Mouse (Mus musculus): Measurements from ENCODE around the gene Nemp1. TPM values are rescaled to one million over a fixed set of nuclear protein-coding genes. Genes with fewer than 3 reads are reported as not detected.
"Not testable (repeated sequence)": the region's sequence is repeated elsewhere in the genome, so short reads cannot be mapped to it uniquely, and the experiment has no call there.

Gene Nemp1
- total RNA-seq, 2 experiments from 2014 or later: 4.8 to 5.6 TPM

DNA sequence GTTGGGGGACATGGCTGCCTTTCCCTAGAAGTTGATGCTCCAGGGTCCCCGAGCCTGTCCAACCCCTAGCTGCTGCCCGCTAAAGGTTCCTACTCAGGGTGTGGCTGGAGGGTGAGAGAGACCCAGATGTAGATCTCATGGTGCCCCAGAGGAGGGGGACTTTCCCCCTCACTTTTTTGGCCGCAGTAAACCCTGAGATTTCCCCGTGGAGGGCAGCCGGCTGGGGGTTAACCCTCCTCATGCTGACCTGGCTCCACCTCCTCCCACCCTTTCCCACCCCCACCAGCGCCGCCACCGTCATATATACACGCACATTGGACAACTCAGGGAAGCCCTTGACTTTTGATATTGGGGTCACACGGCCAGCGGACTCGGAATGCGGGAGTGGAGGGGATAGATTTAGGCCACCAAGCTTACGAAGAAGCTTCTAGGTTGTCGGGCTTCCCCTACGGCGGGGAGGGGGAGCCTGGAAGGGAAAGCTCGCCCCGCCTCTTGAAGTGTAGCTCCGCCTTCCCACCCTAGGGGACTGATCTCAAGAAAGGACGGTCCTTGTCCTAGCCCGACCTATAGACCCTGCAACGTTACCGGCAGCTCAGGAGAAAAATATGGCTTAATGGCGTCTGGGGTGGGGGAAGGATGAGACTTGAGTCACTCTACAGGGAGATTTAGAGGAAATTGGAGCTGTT lies 23.0 kb upstream of the Nemp1 start:
- intact Hi-C loops (cut with DNase I): no loop called here
- no peak for DNase-seq

GRCm38 (mm10) chr10:127645791-127646190 lies 20.9 kb upstream of the Nemp1 start:
- intact Hi-C loops (cut with DNase I): no loop called here
- DNase-seq: no peak

DNA sequence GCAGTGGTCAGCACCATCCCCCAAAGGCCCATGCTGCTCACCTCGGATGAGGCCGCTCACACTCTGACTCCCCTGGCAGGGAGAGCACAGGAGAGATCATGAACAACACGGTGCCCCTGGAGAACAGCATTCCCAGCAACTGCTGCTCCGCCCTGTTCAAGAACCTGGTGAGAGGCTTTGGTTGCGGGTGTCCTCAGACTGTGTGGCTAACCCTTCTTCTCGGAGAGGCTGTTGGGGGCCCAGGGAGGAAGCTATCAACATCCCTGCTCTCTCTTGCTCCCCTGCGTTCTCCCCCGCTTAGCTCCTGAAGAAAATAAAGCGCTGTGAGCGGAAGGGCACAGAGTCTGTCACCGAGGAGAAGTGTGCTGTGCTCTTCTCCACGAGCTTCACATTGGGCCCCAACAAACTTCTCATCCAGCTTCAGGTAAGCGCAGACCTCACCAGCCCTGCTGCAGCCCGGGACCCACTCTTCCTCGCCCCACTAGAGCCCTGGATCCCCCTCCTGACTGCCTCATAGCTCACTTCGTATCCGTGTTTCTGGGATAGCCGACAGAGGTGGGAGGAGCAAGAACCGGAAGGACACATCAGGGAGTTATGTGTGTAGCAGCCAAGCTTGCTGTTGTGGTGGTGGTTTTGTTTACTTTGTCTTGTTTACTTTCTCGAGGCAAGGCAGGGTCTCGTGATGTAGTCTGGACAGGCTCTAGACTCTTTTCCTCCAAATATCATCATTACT lies 13.6 kb upstream of the Nemp1 start:
- no peak for DNase-seq
- intact Hi-C loops (cut with DNase I): no loop called here

DNA sequence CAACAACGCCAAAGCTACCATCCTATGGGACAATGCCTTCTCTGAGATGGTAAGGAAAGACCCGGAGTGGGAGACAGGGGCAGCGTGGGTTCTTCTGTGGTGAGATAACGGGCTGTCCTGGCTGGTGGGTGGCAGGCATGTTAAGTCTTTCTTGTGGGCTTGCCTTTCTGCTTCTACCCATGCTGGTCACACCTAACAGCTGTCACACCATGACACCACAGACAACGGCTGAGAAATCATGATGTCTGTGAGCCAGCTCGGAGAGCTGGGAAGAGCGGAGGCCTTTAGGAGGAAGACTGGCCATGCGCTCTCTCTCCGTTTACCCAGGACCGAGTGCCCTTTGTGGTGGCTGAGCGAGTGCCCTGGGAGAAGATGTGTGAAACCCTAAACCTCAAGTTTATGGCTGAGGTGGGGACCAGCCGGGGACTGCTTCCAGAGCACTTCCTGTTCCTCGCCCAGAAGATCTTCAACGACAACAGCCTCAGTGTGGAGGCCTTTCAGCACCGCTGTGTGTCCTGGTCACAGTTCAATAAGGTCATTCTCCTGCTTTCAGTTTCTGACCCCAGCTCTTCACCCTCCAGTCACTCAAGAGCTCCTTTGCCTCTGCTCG lies 11.6 kb upstream of the Nemp1 start:
- DNase-seq: no peak
- intact Hi-C loops (cut with DNase I): no loop called here

GRCm38 (mm10) chr10:127657617-127658016 lies 9.1 kb upstream of the Nemp1 start:
- DNase-seq; intact Hi-C loops (cut with DNase I): not testable (repeated sequence)

GRCm38 (mm10) chr10:127658076-127658475 lies 8.6 kb upstream of the Nemp1 start:
- no peak for DNase-seq
- intact Hi-C loops (cut with DNase I): no loop called here

DNA sequence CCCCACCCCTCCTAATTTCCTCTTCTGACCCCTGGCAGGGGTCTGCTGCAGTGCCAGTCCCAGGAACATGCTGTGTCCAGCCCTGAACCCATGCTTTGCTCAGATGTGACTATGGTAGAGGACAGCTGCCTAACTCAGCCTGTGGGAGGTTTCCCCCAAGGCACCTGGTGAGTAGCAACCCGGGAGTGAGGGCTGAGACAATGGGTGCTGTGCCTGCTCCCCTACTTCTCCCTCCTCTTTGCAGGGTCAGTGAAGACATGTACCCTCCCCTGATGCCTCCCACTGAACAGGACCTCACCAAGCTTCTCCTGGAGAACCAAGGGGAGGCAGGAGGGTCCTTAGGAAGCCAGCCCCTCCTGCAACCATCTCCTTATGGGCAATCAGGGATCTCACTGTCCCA lies 7.2 kb upstream of the Nemp1 start:
- intact Hi-C loops (cut with DNase I): no loop called here

DNA sequence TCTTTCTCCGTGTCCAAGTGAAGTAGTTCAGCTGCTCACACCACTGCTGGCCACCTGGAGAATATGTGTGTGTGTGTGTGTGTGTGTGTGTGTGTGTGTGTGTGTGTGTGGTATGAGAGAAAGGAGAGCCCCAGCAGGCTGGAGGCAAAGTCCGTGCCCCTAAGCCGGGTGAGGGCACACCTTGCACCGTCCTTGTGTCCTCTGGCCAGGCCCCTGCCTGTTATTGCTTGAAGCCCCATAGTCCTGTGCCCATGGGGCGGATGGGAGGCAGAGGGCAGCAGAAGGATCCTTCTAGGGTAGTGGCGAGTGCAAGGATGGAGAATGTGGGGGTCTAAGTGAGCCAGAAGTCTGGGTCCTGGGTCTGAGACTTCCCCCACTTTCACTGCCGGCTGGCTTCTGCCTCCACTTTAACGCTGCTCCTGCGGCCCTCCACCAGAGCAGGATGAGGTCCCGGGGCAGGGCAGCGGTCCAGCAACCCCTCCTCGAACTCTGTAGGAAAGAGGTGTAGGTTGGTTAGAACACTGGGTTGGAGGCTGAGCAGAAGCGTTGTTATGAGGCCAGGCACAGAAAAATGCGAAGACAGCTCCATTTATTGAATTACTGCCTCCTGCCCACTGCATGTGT lies 5.3 kb upstream of the Nemp1 start:
- intact Hi-C loops (cut with DNase I): no loop called here
- no peak for DNase-seq

More for the DNA sequence above, 7.2 kb upstream of the Nemp1 start:
- DNase-seq: no peak

- DNase-seq: no peak
- intact Hi-C loops (cut with DNase I): no loop called here
These were observed 4.6 kb upstream of the Nemp1 start for GRCm38 (mm10) chr10:127661915-127662663.

- intact Hi-C loops (cut with DNase I): no loop called here
- peak; percentile 44 for DNase-seq
These were observed 3.9 kb upstream of the Nemp1 start for GRCm38 (mm10) chr10:127662666-127663253.

DNA sequence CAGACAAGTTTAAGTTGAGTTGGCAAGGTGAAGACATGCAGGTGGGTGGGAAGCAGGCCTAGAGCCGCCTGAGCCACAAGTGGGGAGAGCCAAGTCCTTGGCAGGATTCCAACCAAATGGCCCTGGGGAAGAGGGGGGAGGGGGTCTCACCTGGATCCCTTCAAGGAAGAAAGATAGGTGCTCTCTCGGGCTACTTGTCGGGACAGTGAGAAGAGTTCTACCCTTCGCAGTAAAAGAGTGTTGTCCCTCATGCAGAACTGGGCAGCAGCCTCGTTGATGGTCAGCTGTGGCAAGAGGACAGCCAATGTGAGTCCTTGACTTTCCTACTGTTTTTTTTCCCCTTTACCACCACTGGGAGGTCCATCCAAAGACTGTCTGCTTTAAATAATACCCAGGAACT lies 3.1 kb upstream of the Nemp1 start:
- intact Hi-C loops (cut with DNase I): no loop called here
- DNase-seq: no peak

DNA sequence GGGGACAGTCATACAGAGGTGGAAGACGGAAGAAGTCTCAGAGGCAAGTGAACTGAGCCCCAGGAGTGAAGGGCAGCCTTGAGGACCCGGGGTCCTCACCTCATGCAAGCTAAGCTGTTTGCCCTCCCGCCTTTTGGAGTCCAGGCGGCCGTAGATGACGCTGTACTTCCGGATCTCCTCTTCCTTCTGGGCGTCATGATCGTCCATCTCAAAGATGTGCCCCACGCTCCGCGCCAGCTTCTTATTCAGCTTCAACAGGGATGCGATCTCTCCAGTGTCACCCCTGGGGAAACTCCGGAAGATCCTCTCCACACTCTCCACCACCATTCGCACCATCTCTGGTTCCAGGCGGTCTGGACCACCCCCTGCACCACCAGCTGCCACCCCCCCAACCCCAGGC lies 2.5 kb upstream of the Nemp1 start:
- no peak for DNase-seq
- intact Hi-C loops (cut with DNase I): no loop called here

DNA sequence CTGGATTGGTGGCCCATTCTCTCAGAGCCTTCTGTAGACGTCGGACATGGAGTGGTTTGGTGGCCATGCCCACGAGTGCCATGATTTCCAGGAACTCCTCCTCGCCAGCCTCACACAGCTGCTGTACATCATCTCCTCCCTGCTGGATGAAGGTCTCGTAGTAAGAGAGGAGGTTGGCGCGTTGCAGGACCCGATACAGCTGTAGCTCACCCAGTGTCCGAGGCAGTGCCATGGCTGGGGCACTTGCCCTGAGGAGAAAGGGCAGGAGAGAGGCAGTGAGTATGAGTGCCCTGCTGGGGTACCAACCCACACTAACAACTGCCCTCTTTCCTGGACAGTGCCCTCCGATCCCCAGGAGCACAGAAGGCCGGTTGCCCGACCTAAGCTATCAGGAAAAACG lies 1.8 kb upstream of the Nemp1 start:
- DNase-seq: no peak
- intact Hi-C loops (cut with DNase I): no loop called here

- intact Hi-C loops (cut with DNase I): no loop called here
- DNase-seq: no peak
These were observed 1.1 kb upstream of the Nemp1 start for GRCm38 (mm10) chr10:127665366-127666181.

DNA sequence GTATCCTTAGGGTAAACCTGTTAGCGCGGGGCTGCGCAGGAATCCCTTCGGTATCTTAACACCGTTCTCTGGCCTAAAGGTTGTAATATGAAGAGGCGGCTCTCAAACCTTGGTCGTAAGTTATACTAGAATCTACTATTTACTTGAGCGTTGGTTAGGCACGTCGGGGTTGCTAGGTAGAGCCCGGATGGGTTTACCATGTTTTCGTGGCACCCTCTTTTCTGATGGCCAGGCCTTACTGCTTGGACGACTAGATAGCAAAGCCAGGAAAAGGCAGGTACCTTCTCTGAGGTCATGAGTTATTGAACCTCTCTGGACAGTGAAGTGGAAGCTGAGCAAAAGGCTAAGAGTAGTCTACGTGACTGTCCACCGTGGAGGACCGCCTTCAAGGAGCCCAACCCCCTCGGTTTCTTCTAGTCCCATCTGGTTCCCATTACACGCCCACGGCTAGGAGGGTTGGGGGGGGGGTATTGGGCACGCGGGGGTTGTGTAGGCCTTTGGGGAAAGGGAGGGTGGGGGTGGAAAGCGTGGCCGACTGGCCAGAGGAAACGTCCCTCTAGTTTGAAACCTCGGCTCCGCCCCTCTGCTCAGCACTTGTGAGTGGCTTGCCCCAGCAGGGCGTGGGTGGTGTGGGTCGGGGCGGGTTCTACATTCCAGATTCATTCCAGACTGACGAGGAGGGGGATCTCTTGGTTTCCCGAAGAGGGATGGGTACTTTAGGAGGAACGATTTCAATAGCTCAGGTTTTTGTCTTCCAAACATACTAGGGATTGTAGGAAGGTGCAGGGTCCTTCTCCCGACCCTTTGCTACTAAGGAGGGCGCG lies 780 bp downstream of the Nemp1 start:
- DNase-seq: peak; percentile 55
- intact Hi-C loops (cut with DNase I): no loop called here

- intact Hi-C loops (cut with DNase I): no loop called here
- peak; percentile 43 for DNase-seq
These were observed 1.7 kb downstream of the Nemp1 start, which contains the start of gene Nab2 for GRCm38 (mm10) chr10:127668093-127669050. TSS of gene Nab2 (minus strand) at chr10:127668568.

DNA sequence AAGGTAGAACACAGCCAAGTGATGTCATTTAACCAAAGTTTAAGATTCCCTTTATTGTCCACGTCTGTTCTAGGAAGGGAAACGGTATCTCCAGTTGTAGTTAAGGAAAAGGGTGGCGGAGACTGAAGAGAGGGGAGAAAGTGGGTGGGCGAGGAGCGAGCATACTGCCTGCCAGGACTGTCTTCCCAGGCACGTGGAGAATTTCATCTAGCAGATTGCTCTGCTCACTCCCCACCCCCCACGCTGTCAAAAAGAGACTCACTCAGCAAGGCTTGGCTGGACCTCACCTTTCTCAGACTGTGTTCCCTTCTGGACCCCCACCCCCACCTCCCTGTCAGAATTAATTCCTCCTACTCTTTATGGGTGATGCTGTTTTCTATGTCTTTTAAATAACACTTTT lies 2.5 kb downstream of the Nemp1 start:
- intact Hi-C loops (cut with DNase I): no loop called here
- no peak for DNase-seq
